Mouse (Mus musculus): ENCODE results near the gene Ppp1r9b.

Ppp1r9b gene

DNA sequence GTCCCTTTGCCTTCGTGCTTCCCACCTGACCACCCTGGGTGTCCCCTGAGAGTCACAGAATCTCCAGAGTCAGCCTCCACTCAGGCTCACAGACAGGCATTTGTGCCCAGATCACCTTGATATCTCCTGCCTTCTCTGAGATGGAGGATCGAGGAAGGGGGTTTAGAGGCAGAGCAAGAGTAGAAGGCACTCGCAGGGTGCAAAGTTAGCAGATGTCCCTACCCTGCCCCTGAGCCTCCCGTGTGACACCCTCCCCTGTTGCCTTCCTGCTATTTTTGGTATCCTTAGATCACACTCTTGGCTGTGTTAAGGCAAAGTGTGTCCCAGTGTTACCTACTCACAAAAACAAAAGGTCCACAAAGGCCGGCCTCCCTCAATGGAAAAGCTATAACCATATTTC lies 14.6 kb upstream of the Ppp1r9b start, which contains the start of gene Sgca:
Gene Sgca (minus strand): TSS at position 129 of the 400 bp plus-strand sequence.
- CTCF ChIA-PET, result interaction anchor here (0.6 kb wide), 1 partner anchor 11 kb away, joined by 3 read pairs; no protein-coding TSS in a partner anchor

DNA sequence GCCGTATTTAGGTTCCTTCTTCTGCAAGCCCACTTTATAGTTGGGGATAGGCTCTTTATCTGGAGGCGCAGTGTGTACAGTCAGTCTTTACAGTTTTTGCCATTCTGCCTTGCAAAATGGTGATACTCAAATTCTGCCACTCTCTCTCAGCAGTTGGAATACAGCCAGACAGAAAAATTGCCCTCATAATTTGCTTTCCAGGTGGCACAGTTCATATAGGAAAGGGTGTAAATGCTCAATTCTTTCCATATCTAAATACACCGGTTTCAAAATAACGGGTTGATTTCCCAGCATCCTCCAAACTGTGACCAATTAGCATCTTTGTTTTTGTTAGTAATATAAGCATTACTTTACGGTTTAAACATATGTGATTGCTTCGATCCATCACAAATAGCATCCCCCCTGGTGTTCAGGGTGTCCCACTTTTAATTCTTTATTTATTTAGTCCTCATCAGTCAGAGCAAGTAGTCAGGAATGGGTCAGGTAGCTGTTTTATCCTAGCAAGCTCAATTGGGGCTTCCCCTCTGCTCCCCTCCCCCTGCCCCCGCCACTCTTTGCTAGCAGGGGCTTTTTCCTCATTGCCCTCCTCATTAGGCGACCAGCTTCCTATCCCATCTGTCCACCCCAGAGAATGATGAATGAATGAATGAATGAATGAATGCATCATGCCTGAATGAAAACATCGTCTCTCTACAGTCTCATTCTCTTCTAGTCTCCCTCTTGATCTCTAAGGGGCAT lies 12.5 kb upstream of the Ppp1r9b start:
- CTCF ChIA-PET, result no interaction called here

DNA sequence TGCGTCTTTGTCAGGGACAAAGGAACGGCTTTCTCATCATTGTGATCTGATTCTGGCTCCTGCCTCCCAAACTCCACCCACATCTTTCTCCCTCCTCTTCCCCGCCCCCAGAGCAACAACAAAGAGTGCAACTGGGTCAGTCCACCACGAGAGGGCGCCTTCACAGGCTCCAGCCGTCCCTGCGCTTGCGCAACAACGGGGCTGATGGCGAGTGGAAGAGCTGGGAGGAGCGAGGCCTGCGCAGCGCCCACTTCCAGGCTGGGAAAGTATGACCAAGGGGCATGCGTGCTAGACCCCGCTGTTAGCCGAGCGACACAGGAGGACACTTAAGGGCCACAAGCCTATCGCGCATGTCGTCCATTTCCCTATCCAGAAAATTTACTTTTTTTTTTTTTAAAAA lies 11.9 kb upstream of the Ppp1r9b start:
- CTCF ChIA-PET, result interaction anchor here (0.6 kb wide), 1 partner anchor 8 kb away, joined by 3 read pairs; no protein-coding TSS in a partner anchor

DNA sequence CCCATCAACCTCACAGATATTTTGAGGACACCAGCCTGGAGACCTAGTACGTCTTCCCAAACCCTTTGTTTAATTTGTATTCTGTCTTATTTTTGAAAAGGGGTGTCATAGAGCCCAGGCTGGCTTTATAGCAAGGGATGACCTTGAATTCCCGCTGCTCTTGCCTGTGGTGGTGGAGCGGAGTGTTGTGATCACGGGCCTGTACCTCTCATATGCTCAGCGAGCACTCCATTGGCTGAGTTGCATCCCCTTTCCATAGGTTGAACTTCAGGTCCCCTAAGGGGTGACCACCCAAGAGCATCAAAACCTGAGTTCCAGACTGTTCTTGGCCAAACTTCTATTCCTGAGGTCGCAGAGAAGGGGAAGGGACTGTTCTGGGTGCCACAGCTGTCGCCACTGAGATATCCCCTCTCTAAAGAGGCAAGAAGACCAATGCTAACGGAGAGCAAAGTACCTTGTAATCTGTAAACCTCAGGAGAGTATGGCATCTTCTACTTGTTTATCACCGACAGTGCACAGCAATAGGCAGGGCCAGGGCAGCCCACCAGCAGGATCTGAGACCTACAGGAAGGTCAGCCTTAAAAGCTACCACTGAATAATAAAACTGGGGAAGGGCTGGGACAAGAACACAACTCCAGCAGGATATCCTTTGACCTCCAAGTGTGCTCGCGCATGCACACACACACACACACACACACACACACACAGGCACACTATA lies 11.2 kb upstream of the Ppp1r9b start:
- CTCF ChIA-PET, result interaction anchor here (0.6 to 0.7 kb wide), 2 partner anchors 7 to 21 kb away, joined by 3 to 6 read pairs; no protein-coding TSS in a partner anchor

DNA sequence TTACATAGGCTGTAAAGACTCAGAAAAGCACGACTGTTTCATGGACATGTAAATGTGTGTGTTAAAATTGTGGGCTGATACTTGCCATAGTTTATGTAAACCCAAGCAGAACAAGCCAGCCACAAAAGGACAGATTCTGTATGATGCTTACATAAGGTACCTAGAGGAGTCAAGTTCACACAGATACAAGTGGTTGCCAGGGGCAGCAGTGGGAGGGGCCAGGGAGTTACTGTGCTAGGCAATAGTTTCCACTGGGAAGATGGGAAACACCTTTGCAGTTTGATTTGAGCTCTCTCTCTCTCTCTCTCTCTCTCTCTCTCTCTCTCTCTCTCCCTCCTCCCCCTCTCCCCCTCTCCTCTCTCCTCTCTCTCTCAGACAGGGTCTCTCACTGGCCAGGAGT lies 5.7 kb upstream of the Ppp1r9b start:
- CTCF ChIA-PET, result interaction anchor here (0.6 kb wide), 1 partner anchor 23 kb away, joined by 3 read pairs; no protein-coding TSS in a partner anchor

DNA sequence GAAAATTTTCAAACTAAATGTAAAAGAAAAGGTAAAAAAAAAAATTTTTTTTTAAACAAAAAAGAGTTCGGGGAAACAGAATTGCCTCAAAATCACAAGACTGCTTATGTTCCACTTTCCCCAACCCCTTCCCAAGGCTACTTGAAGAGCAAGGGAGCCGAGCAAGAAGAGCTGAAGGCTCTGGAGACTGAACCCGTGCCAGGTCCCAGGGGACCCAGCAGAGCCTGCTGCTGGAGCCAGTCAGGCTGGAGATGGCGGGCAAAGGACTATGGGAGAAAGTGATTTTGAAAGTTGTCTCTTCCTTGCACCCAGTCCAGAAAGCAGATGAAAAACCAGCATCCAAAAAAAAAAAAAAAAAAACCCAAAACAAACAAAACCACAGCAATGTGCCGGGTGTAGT lies 5.0 kb upstream of the Ppp1r9b start:
- CTCF ChIA-PET, result interaction anchor here (0.6 to 1.5 kb wide), 2 partner anchors 15 to 16 kb away, joined by 3 to 4 read pairs; no protein-coding TSS in a partner anchor

DNA sequence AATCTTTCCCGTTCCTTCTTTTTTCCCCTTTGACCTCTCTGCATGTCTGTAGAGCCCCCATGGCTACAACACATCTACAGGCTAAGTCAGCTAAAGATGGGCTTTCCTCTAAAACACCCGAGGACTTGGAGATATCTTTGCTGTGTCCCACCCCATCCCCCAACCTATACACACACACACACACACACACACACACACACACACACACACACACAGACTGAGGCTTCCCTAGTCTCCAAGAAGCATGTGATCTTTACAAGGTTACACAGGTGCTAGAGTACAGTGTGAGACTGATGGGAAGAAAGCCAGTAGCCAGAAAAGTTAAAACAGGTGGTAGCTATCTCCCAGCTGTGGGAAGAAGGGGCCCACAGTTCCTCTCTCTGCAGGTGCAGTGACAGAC lies 4.4 kb upstream of the Ppp1r9b start:
- CTCF ChIA-PET, result interaction anchor here (0.6 to 1.5 kb wide), 3 partner anchors 7 to 16 kb away, joined by 3 to 4 read pairs (median 3); no protein-coding TSS in a partner anchor

DNA sequence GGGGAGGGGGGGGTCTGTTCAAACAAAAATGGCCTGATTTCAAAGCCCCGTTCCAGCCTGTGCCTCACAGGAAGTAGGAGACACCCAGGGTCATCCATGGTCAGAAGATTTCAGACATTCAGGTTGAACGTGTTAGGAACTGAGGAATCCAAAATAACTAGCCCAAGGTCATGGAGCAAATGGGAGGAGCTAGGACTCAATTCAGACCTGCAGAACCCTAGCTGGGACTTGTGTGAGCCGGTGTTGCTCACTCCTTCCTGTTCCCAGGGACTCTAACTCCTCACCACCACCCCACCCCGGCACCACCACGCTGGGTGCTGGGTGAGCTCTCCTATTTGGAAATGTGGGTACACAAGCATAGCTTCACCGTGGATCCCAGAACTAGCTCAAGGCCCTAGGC lies 3.5 kb upstream of the Ppp1r9b start:
- CTCF ChIA-PET, result interaction anchor here (0.5 to 1.5 kb wide), 4 partner anchors 8 to 20 kb away, joined by 3 to 4 read pairs (median 3); no protein-coding TSS in a partner anchor

DNA sequence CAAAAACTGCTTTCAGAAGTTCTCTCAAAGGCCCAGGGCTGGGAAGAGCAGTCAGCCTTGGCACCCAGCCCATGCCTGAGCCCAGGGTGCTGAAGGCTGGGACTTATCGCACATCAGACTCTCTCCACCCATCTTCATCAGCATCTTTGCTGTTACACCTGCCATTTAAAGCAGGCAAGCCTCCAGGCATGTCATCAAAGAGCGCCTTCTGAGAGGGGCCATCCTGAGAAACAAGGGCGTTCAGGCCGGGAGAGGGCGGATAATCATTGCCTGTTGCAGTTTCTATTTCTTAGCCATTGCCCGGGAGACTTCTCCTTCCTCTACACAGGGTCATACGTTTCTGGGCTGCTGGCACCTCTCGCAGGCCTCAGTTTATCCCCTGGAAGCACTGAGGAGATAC lies 3.0 kb upstream of the Ppp1r9b start:
- CTCF ChIA-PET, result no interaction called here

DNA sequence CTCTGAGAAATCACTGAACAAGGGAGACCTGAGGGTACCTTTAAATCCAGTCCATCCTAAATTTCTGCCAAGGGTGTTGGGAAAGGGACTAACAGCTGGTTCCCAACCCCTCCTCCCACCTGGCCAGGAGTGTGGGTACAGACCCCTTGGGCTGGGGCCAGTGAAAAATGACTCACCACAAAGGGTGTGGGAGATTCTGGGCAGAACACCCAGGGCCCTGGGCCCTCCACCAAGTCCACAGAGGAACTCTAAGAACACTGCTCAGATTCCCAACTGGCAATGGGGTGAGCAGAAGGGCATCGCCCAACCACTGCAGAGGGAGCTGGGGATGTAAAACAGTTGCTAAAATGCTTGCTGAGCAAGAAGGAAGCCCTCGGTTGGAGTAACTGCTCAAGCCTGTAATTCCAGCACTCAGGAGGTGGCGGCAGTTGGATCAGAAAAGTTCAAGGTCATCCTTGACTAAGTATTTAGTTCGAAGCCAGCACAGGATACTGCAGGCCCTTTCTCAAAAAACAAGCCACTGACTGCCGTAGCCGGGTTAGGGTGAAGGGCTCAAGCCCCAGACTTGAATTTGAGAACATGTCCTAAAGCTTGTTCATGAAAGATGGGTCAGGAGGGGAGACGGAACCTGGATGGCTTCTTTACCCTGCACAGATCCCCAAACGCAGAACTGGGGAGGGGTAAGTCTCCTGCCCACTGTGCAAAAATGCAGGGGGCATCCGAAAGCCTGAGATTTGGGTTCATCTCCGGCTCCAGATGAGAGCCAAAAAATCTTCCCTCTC lies 1.9 kb upstream of the Ppp1r9b start:
- CTCF ChIA-PET, result interaction anchor here (0.9 kb wide), 1 partner anchor 12 kb away, joined by 6 read pairs; no protein-coding TSS in a partner anchor

DNA sequence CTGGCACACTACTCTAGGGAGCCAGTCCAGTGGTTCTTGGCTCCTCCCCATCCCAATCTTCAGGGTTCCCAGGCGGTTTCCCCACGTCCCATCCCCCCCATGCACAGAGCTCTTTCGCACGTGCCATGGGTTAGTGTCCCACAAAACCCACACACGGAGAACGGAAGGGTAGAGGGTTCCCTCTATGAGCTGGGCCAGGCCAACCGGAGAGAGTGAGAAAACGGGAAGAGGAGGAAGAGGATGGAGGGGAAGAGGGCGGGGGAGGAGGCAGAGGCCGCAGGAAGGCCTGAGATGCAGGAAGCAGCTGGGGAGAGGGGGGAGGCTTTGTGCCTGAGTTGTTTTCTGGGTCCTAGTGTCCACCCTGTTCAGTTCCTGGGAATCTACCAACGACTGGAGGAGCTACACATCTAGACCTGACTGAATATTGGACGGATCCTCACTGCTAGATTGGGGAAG lies 1.2 kb upstream of the Ppp1r9b start:
- CTCF ChIA-PET, result interaction anchor here (0.9 kb wide), 1 partner anchor 11 kb away, joined by 6 read pairs; no protein-coding TSS in a partner anchor

DNA sequence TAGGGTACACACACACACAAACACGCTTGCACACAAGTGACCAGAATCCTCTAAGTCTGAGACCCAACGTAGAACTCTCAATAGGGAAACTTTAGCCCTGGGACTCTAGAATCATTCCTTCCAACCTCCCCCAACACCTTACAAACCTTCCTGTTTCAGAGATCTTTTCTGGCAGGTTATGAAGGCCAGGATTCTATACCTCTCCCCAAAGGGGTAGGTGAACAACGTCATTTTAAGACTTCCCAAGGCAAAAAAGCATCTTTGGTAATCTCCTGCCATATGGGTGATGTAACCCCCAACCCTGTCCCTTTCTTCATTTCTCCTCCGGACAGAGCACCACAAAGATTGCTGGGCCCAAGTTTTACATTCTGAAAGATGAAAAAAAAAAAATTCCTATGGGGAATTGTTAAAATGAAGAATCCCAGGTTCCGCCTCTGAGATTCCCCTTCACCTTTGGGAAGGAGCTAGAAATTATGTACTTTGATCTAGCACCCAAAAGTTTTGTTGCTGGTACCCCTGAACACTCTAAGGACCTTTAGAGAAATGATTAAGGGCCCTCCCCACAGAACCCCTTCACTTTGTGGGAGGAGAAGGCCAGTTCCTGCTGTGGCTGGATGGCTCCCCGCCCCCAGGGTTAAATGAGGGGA lies 610 bp upstream of the Ppp1r9b start:
- CTCF ChIA-PET, result interaction anchor here (0.6 to 0.7 kb wide), 2 partner anchors 11 to 17 kb away, joined by 3 to 5 read pairs; no protein-coding TSS in a partner anchor

DNA sequence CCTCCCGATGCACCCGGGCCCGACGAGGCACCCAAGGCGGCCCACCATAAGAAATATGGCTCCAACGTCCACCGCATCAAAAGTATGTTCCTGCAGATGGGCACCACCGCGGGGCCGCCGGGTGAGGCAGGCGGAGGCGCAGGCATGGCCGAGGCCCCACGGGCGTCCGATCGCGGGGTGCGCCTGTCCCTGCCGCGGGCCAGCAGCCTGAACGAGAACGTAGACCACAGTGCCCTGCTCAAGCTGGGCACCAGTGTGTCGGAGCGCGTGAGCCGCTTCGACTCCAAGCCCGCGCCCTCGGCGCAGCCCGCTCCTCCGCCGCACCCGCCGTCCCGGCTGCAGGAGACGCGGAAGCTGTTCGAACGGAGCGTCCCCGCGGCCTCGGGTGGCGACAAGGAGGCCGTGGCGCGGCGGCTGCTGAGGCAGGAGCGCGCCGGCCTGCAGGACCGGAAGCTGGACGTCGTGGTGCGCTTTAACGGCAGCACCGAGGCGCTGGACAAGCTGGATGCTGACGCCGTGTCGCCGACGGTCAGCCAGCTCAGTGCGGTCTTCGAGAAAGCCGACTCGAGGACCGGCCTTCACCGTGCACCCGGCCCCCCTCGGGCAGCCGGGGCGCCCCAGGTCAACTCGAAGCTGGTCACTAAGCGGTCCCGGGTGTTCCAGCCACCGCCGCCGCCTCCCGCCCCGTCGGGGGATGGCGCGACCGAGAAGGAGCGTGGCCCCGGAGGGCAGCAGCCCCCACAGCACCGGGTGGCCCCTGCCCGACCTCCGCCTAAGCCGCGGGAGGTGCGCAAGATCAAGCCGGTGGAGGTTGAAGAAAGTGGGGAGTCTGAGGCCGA lies 1.0 kb downstream of the Ppp1r9b start:
- CTCF ChIA-PET, result interaction anchor here (0.8 kb wide), 1 partner anchor 9 kb away, joined by 5 read pairs; no protein-coding TSS in a partner anchor

DNA sequence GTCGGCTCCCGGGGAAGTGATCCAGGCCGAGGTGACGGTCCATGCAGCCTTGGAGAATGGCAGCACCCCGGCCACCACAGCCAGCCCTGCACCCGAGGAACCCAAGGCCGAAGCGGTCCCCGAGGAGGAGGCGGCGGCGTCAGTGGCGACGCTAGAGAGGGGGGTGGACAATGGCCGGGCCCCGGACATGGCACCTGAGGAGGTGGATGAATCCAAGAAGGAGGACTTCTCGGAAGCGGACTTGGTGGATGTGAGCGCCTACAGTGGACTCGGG lies 1.6 kb downstream of the Ppp1r9b start:
- CTCF ChIA-PET, result no interaction called here

DNA sequence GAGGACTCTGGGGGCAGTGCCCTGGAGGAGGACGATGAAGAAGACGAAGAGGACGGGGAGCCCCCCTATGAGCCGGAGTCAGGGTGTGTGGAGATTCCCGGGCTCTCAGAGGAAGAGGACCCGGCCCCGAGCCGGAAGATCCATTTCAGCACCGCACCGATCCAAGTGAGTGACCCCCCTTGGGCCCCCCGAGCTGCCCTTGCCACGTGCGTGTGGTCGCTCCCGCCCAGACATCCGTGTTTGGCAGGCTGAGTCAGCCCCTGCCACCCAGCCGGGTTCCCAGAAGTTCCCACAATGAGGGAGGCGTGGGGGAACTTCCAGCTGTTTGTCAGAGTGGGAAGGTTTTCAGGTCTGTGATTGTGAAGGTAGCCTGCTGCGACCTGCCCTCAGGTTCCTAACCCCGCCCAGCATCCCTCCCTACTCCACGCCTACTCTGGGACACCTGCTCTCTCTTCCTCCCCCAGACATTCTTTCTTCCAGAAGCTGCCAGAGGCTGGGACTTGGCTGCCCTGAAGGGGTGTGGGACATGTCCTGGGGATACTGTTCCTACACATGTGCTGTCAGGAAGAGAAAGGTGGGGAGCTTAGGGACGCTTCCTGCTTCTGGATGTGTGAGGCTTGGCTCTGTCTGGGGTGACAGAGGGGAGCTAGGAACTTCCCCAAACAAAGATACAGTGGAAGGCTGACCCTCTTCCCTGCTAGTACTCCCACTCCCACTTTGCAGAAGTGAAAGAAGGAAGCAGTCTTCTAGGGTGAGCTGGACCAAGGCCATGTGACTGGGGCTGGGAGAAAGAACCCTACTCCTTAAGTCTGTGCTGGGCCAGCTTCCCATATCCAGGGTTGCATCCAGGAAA lies 2.1 kb downstream of the Ppp1r9b start:
- CTCF ChIA-PET, result no interaction called here

DNA sequence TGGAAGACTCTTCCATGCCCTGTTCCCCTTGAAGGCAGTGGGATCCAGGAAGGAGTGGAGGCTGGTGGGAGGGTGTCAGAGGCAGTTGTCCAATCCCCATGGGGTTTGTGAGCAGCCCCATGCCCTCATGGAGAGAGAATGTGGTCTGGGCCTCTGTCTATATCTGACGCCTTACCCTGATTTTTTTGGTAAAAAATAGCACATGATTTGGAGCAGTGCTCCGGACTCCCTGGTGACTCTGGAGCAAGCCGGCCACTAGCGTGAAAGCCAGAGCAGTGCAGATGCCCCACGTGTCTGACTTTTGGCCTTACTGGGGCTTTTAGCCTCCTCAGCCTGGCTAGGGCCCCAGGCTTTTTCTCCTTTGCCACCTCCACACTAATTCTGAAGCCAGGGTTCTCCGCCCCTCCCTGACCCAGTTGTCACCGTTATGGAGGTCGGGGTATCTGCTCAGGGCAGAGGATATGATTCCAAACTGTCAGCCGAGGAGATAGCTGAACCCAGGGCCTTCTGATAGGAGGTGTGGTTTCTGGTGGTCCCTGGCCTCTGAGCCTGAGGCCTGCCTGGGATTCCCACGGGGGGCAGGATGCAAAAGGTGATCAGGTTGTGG lies 3.5 kb downstream of the Ppp1r9b start:
- CTCF ChIA-PET, result interaction anchor here (0.6 kb wide), 1 partner anchor 11 kb away, joined by 3 read pairs; no protein-coding TSS in a partner anchor

DNA sequence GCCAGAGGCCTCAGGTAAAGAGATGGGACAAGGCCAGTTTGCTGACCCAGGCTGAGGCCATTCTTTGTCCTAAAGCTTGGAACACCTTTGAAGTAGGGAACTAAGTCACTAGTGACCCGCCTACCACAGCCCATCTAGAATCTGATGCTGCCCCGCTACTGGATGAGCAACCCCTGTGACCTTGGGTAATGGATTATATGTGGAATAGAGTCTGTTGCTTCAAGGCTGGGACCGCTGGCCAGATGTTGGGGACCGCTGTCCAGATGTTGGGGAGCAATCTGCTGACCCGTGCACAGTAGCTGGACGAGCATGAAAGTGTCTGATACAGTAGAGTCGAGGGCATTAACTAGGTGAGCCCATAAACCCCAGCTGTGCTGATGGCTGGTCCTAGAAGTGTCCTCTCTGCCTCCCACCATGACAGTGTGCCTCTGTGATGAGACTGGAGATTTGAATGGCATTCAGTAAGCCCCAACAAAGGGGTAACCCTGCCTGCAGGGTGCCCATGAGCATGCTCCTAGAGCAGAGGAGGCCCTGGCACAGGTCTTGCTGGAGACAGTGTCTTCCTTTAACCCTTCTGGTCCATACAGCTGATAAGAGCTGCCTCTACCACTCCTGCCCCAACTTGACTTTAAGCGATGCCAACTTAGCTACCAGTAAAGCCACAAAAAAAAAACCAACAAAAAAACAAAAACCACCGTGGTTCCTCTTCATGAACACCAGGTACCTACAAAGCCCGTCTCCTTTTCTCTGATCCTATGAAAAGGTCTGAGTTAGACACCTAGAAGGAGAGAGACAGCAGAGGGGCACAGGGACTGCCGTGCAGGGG lies 4.3 kb downstream of the Ppp1r9b start:
- CTCF ChIA-PET, result no interaction called here

DNA sequence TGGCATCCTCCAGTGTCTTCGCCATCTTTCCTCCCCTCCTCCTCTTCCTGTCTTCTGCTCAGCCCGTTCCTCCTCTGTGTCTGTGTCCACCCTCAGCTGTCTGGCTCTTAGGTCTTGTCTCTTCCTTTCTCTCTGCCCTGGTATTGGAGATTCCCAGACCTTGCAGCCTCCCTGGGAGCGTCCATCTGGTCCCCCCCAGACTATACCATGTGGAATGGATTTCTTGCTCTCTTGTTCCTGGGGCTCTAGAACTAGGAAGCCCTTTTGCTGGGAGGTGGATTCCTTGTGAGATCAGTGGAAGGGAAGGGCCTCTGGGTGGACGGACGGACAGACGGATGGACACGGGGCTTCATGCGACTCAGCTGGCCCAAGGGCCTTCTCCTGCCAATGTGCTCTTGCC lies 5.3 kb downstream of the Ppp1r9b start:
- CTCF ChIA-PET, result no interaction called here

Measured in spleen, embryonic (tissue).